Mouse (Mus musculus): ENCODE measurements around the gene Zbtb20.

Gene Zbtb20

DNA sequence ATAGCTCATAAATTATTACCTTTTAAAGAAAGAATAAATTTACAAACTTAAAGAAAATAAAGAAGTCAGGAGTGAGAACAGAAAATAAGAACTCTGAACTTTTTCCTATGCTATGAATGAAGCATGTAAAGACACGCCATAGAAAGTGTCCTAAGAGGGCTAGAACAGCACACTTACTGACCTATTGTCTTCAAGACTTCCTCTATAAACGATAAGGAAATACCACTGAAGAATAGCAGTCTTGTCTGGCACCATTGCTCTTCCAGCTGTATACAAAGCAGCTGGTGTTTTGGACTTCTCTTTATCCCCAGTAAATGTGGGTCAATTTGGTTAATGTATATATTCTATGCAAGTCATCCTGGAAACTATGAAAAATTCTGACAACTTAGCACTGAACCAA is 544.2 kb downstream of the Zbtb20 start:
- in situ Hi-C loops (cut with MboI; ENCODE audit: unreplicated experiment in 2 of 2), result no loop called here

DNA sequence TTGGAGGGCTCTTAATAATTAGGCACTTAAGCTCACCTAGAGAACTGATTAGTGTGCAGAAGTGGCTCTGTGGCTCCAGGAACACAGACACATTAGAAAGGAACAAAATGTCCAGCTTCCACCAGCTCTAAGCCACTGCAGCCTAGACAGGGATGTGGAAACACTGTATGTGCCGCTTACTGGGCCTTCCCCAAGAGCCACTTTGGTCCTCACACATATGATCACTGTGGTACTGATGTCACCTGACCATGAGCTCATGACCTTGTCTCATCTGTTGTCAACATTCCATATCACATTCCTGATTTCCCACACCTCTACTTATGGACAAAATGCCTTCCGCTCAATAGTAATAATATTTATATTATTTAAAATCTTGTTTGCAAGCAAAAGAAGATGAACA is 553.3 kb downstream of the Zbtb20 start:
- in situ Hi-C loops (cut with MboI; ENCODE audit: unreplicated experiment in 2 of 2), result no loop called here

DNA sequence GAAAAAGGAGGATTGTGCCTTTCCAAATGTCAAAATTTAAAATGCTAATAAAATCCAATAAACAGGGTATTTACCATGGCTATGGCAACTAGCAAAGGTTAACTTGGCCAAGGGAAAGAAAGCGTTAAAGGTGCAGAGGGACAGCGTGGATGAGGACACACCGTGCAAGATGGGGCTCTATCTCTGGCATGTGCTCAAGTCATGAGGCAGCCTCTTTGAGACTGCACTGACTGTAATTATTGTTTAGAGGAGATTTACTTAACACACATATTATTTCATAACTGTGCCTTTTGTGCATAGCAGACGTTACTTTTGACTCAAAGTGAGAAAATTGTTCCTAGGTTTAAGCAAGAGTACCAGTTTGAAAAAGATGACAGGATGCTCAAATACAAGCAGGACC is 554.3 kb downstream of the Zbtb20 start:
- in situ Hi-C loops (cut with MboI; ENCODE audit: unreplicated experiment in 2 of 2), result no loop called here

DNA sequence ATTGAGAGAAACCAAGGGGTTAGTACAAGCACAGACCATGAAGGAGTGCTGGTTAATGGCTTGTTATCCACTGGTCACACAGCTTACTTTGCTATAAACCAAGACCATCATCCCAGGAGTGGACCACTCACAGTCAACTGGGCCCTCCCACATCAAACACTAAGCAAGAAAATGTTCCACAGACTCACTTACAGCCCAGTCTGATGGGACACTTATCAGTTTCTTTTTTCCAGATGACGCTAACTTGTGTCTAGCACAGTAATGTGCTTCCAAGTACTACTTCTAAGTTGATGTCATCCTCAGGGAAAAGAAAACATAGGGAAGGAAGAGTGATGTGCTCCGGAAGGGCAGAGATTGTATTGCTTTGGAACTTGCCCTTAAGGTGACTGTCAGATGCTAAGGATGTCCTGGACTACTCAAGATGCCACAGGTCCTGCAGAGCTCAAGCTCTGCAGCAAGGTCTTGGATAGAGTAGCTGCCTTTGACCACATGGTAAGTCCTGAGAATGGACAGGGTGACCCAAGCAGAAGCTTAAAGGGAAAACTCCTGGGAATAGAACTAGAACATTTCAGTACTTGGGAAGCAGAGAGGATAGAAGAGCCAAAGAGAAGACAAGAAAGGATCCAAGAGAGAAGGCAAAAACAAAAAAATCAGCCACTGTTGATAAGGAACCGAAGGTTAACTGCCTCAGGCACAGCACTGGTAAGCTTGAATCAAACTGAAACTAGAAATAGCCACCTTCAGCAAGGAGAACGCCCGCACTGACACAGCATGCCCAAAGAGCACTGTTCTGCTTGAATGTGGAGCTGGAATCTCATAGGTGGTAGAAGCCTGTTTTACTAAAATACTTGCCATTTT is 556.1 kb downstream of the Zbtb20 start:
- in situ Hi-C loops (cut with MboI; ENCODE audit: unreplicated experiment in 2 of 2), result no loop called here

DNA sequence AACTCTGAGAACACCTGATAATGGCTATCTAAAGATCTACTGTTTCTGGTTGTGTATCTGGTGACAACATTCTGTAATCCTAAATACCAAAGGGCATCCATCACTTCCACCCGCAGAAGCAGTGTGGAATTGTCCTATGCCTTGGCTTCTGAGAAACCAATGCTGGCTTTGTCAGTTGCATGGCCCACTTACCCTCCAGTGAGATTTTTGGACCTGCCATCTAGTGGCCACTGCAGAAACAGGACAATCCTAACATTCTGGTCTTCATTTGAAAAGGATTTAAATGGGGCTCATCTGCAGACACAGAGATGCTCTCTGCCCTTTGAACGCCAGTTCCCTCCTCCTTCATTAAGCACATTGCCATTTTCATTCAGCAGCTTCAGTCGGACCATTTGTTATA is 559.3 kb downstream of the Zbtb20 start:
- in situ Hi-C loops (cut with MboI; ENCODE audit: unreplicated experiment in 2 of 2), result no loop called here

DNA sequence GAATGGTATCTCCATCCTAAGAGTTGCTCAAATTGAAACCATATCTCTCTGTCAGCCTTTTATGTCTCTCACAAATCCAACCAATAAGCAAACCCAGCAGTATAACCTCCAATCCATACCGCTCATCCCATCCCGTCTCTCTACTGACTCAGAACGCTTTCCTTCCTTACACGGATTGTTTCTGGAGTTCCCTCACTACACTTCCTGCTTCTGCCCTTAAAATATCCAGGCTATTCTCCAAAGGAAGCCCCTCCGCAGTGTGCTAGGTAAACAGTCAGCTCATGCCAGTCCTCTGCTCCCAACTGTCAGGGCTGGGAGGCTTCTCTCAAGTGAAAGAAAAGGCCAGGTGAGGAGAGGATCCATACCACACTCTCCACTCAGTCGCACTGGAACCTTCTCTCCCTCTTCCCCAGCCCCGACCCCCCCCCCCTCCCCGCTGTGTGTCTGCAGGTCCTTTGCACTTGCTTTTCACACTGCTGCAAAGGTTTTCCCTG is 563.2 kb downstream of the Zbtb20 start:
- in situ Hi-C loops (cut with MboI; ENCODE audit: unreplicated experiment in 2 of 2), result no loop called here

DNA sequence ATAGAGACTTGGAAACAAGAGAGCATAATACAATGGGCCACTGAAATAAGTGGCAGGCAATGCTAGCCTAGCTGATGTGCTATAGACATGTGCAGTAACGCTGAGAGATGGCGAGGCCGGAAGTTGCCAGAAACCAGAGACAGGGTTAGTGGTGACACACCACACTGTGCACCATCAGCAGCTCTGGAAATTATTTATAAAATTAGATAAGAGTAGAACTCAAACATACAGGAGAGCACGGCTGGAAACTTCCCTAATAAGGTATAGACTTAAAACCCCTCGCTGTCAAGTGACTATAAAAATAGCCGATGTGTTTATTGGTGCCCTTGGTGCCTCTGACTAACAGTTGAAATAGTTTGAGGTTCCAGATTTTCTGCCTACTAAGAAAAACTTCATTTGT is 565.7 kb downstream of the Zbtb20 start:
- in situ Hi-C loops (cut with MboI; ENCODE audit: unreplicated experiment in 2 of 2), result no loop called here

DNA sequence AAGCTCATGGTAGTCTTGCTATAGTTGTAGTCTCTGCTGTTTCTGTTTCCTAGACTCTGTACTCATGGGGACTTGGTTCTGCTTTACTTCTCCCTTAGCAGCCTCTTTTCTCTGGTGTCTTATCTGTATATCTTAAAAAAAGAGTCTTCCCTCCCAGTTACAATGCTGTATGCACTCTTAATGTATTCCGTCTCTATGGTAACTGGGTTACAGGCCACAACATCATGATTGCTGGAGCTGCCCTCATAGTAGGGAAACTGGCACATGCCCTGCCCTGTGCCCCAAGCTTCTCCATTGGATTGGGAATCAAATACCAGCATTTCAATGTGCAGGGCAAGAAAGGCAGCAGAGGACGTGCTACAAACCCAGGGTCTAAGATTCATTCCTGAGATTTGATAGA is 567.4 kb downstream of the Zbtb20 start:
- in situ Hi-C loops (cut with MboI; ENCODE audit: unreplicated experiment in 2 of 2), result no loop called here

DNA sequence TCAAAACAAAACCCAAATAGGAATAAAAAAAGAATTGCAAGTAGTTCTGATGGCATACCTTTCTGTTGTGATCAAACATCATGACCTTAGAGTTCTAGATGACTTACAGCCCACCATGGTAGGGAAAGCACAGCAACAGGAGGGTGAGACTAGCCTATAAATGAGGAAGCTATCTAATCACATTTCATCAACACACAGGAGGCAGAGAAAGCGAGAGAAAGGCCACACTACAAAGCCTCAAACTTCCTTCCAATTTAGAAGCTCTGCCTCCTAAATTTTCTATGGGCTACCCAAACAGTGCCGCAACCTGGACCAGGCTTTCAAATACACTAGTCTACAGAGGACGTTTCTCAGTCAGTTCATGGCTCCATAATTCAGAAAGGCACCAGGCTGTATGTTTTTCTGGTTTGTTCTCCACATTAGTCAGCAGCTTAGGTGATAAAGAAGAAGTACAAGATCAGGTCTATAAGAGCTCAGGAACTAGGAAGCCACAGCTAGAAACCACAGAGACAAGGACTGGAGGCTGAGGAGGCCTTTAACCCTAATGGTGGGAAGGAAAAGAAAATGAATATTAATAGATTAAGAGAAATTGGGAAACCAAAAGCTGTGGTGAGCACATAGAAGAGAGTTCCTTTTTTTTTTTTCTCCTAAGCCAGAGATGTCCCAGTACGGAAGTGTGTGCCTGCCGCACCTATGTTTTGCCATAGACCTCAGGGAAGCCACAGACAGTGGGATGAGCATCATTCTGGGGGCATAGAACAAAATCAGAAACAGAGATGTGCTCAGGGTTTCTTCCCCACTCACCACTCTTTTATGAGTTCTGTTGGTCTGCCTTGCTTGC is 572.7 kb downstream of the Zbtb20 start:
- in situ Hi-C loops (cut with MboI; ENCODE audit: unreplicated experiment in 2 of 2), result no loop called here

DNA sequence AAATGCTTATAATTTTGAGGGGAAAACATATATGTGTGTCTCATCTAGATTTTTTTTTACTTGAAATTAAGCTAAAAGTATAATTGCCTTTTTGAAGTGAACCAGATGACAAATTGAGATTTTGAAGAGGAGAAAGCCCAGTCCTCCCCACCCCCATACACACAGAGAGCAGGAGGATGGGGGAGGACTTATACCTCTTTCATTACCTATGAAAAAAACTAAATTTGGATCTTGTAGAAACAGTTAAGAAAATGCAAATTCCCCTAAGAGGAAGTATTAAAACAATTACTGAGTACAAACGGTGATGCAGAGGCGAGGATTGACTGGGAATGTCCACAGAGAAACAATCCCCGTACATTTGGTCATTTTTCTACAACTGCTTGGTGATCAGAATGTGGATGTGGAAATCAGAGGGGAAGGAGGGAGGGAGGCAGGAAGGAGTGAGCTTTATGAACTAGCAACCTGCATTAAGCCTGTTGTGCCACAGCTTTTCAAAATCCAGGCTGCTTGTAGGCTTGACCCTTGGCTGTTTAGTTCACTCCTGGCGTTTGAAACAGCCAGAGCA is 578.8 kb downstream of the Zbtb20 start:
- in situ Hi-C loops (cut with MboI; ENCODE audit: unreplicated experiment in 2 of 2), result no loop called here

DNA sequence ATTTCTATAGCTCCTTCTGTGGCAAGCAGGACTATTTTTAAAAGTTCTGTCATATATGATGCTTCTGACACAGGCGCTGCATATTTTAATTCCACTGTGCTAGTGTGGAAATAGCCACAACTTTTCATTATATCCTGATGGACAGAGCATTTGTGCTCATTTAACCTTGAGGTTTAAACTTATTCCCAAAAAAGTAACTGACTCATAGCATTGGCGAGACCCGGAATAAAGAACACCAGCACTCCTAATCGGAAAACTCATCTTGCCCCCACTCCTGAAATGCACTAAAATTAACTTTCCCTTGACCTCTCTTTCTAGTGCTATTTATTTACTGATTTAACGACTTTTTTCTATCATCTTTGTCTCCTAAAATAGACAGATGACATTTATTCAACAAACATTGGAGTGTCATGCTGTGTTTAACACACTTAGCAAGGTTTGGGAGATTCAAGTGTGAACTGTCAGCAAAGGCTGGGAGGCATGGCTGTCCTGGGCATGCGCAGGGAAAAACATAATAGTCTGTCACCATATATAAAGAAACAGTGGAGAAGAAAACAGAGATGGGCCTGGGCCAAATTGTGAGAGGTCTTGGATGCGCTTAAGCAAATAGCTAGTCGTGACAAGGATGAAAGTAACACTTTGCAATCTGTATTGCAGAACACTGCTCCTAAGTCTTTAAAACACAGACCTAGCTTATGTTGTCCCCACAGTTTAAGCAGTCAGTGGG is 580.9 kb downstream of the Zbtb20 start:
- in situ Hi-C loops (cut with MboI; ENCODE audit: unreplicated experiment in 2 of 2), result no loop called here

DNA sequence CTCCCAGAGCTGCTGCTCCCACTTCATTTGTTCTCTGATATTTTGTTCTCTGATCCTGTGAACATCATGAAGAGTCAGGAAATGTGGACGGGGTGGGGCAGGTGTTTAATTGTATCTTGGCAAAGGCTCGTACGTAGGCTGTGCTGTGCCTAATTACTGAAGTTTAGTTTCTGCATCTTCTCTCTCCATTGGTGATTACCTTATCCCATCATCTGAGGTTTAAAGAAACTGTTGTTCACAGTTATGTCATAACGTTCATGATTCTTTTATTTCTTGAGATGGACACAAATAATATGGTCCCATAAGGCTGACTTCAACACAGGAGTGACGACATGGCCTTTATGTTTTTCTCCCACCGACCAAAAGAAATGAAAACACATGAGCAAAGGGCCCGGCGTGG is 582.1 kb downstream of the Zbtb20 start:
- in situ Hi-C loops (cut with MboI; ENCODE audit: unreplicated experiment in 2 of 2), result no loop called here

DNA sequence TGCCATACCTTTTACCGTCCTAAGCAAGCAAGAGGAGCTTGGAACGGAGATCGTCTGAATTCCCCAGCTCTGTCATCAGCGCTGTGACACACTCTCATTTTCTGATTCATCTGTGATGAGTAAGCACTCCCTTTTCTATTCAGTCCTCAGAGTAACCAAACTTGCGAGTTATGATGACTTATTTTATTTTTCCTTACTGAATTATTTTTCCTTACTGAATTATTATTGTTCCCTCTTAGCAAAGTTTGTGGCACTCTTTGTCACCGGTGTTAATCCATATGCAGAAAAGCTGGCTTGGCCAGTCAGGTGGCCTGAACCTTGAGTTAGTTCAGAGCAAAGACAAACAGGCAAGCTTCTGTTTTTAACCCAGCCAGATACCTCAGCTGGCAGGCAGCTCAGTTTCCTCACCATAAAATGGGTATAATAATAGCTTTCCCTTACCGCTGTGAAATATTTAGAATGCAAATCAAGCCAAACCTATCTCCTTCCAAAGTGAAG is 583.1 kb downstream of the Zbtb20 start:
- in situ Hi-C loops (cut with MboI; ENCODE audit: unreplicated experiment in 2 of 2), result no loop called here

DNA sequence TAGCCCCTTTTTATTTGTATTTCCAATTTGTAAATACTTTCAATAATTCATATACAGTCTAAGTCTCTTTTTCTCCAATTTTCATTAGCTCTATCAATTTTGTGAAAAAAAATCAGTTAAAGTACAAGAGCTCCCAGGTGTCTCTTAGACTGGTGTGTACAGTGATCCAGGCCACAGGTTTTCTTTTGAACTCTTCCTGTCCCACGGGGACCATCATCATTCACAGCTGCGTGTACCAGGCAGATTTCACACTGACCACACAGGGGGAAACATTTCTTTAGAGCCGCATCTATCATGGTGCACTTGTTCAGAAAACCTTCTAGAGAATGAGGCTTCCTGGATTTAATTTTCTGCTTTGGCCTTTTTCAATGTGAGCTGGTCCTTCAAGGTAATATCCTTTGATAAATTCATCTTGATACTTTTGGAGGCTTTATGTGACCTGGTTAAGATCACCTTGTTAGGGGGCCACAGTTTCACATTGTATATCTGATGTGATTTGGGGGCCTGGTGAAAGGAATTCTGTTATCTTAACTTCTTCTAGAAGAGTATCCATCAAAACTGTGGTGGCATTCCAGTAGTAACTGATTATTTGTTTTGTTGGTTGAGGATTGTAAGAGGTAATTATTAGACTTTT is 586.2 kb downstream of the Zbtb20 start:
- in situ Hi-C loops (cut with MboI; ENCODE audit: unreplicated experiment in 2 of 2), result no loop called here

DNA sequence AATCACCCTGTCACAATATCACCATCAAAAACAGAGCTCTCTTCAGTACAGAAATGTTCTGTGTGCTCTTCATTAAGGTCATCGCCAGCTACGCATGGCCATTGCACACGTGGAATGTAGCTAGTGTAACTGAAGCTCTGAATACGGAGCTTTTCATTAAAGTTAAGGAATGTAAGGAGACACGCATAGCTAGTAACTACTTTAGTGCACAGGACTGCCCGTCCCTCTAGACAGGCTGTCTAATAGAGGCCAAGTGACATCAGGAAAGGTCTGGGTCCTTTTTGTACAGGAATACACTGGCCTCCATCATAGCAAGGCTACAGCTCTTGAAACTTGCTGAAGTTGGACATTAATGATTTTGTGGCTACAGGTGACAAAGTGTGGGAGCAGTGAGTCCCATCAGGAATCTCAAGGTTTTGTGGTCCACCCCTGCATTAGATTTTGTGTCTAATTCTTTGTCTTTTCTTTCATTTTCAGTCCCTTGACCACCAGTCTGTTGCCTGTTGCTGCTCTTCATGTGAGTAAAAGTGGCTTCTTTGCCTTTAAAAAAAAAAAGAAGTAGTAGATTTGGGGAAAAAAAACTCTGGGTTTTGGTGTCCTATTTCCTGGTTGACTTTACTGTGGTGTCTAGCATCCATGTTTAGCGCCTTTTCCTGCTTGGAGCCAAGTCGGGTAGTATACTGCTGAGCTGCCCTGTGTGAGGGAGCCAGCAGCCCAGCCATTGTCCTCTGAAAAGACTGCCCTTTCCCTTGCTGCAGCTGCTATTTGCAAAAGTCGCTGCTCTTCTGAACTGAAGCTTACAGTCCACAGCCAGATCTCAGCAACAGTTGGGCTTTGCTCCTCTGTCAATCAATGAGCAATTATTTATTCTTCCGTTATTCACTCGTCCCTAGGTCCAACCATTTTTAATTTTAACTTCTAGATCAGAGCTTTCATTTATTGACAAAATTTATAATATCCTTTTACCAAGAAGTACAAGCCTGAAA is 587.1 kb downstream of the Zbtb20 start:
- in situ Hi-C loops (cut with MboI; ENCODE audit: unreplicated experiment in 2 of 2), result no loop called here

DNA sequence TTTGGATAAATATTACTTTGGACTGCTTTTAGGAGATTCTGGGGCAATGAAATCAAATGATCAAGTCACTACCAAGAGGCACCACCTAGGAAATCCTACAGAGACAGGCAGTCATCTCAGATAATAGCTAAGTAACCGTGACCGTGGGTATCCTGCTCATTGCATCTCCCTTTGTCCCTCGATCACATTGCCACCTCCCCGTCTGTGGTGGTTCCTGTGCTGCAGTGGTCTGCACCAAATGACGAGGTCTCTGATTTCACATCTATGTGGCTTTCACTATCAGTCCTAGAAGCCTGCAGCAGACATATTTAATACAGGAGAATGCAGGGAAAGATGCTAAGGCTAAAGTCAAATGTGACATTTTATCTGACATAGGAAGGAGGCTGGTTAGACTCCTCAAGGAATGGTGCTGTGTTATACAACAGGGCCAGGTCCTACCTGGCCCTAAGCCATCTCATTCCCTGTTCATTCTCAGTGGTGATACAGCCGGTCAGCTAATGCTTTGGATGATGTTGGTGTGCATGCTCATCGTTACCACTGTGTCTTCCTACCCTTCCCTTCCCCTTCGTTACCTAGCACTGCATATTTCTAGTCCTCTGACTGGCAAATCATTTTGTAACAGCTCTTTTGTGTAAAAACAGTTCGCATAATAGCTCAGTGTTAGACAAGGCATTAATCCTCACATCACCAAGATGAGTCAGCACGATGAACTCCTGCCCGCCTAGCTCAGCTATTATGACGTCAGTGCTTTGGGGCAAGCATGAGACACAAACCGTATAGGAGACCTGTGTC is 588.2 kb downstream of the Zbtb20 start:
- in situ Hi-C loops (cut with MboI; ENCODE audit: unreplicated experiment in 2 of 2), result no loop called here

DNA sequence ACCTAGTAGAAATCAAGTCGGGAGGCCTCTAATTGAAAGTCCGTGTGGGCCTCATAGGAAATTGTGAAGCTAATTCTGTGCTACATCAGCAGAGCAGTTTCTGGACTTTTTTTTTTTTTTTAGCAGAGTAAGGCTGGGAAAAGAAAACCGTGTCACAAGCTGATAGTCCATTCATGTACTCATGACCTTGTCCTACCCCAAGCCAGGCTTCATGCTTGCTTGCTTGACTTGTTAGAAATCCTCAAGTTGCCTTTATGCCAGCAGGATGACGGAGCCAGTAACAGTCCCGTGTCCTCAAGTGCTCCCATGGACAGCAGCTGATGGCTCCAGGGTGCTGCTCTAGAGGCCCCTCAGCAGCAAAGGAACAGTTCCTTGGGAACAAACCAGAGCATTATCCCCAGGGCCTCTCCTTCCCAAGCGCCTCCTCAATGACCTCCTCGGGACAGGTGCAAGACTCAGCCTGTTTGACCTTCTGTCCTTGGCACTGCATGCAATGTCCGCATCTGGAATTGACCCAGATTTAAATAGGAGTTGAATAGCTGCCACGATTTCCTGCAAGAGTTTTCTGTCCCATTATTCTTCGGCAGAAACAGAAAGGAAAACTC is 588.9 kb downstream of the Zbtb20 start:
- in situ Hi-C loops (cut with MboI; ENCODE audit: unreplicated experiment in 2 of 2), result no loop called here

DNA sequence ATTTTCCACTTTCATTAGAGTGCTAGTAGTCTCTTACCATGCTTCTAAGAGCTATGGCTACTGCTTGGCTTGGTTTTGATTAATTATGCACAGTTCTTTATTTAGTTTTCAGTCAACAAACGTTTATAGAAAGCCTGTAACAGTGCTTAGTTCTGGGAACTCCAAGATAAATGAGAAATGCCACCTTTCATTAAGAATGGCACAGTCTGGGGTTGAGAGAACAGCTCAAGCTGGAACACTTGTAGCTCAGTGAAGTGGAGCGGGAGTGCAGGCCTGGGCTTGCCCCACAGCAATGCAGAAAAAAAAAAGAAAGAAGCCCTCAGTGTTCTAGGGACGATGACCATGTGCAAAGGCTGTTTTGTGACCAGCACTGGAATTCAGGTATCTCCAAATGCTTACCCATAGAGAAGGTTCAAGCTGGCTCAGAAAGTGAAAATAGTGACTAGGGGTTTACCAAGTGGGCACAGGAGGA is 589.7 kb downstream of the Zbtb20 start:
- in situ Hi-C loops (cut with MboI; ENCODE audit: unreplicated experiment in 2 of 2), result no loop called here
